Mouse (Mus musculus) bone marrow, adult 2 months (tissue): ENCODE measurements around the gene Xk.

Experiments
- CTCF ChIP-seq: fragments of 200-500 bp; IDR thresholded peaks from 2 replicates; pipeline ENCODE4 v1.5.1; 2011; ENCODE audit warnings: low read length, control low read depth; ENCODE audit not compliant: control insufficient read depth, insufficient read depth
- POLR2A ChIP-seq: fragments of 200-500 bp; IDR thresholded peaks from 2 replicates; pipeline ENCODE4 v1.6.1; 2011; ENCODE audit warnings: low read depth, mild to moderate bottlenecking, control low read depth, low read length, borderline replicate concordance; ENCODE audit not compliant: control insufficient read depth

DNA sequence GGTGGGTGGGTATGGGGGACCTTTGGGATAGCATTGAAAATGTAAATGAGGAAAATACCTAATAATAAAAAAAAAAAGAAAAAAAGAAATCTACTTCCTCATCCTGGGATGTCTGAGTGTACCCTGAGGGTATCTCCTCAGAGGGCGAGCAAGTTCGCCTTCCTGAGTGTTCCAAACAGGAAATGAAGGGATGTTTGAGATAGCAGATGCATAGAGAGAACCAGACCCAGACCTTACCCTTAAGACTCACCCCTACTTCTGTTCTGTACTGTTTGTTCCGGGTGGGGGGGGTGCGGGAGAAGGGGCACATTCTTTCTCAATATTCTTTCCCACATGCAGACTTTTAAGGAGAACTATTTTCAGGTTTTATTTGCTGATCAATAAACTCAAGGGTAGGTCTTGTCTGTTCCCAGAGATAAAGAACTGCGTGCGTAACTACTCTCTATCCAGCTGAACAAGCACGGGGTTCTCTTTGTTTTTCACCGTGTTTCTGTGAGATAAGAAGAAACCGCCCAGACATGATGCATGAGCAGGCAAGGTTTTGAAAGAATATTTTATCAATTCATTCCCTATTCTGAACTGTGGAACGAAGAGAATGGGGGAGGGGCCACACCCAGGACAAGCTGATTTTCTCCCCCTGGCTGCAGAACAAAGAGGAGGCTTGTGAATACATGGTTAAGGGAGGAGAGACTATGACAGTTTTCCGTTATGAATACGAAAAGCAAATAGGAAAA is 27.8 kb upstream of the Xk start:
- no peak for TF ChIP-seq CTCF
- no peak for TF ChIP-seq POLR2A
